Mouse (Mus musculus): Measurements from ENCODE around the gene Tph2. TPM values are rescaled to one million over a fixed set of nuclear protein-coding genes. Genes with fewer than 3 reads are reported as not detected.
A peak's percentile ranks its signal among the peaks of the same experiment; 100 is the strongest.

The Tph2 gene
- polyA plus RNA-seq (2015; fragmentation: Nextera tagmentation; extraction: Ambion mirVana), result 0.46 and 2.3 TPM in 2 replicates

GRCm38 (mm10) chr10:115184697-115185096, at the start of gene Tph2:
Tph2 (minus strand) TSS chr10:115185022.
- ATAC-seq (ENCODE audit: low FRiP score), result peak; percentile 24; the same call in 1 of the 2 replicates
- H3K9ac ChIP-seq (replicated peaks), result no peak within 1 kb of the TSS
- H3K36me3 ChIP-seq, result no peaks in the 10 kb centered on the region

GRCm38 (mm10) chr10:115233798-115234197, 49.0 kb upstream of the Tph2 start:
- Histone ChIP-seq H3K4me3 (replicated peaks) (no peak overlapping the region), H3K36me3 (peaks cover 53% of the 10 kb centered on the region), H3K9ac (replicated peaks) (no peak overlapping the region), H3K27me3 (replicated peaks) (no peaks in the 10 kb centered on the region), H3K9me3 (replicated peaks) (no peaks in the 10 kb centered on the region), H3K4me1 (no peaks in the 10 kb centered on the region), H3K4me2 (no peak overlapping the region), H3K27ac (replicated peaks) (no peak overlapping the region)
- no peak for ATAC-seq (ENCODE audit: low FRiP score)
- 85% methylated on average over 3 of the region's 3 CpGs for WGBS

More at GRCm38 (mm10) chr10:115184697-115185096, at the start of gene Tph2:
- Histone ChIP-seq H3K9me3 (replicated peaks) (no peaks in the 10 kb centered on the region), H3K27me3 (replicated peaks) (0 out of 2 replicates have a peak, but pooled peaks cover 5% of the 10 kb centered on the region), H3K27ac (replicated peaks) (no peak within 1 kb of the TSS), H3K4me1 (peaks cover 5% of the 10 kb centered on the region; the same call in 1 of the 2 replicates), H3K4me2 (0 out of 2 replicates have a peak within 1 kb of the TSS, but pooled peaks have one; percentile 22), H3K4me3 (replicated peaks) (no peak within 1 kb of the TSS)
- WGBS, result 5% methylated on average over 9 of the region's 9 CpGs

DNA sequence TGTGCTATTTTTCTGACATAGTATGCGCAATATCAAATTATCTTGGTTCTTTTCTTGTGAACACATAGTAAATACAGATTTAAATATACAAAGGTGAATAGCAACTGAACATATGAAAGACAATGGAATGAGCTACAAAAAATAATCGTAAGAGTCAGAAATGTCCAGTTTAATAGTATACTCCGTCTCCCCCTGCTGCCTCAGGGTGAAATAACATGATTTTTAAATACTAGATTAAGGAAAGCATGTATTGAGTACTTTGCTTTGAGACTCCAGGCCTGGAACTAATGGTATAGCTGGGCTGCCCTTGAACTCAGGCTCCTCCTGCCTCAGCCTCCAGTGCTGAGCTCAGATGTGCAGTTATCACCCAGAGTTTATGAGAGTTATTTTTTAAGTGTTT, 47.7 kb upstream of the Tph2 start:
- H3K27ac ChIP-seq (replicated peaks), result no peak overlapping the region
- no peak overlapping the region for H3K9ac ChIP-seq (replicated peaks)
- H3K36me3 ChIP-seq, result peaks cover 46% of the 10 kb centered on the region
- no peaks in the 10 kb centered on the region for H3K27me3 ChIP-seq (replicated peaks)
- no peak for ATAC-seq (ENCODE audit: low FRiP score)
- no peaks in the 10 kb centered on the region for H3K4me1 ChIP-seq
- H3K4me2 ChIP-seq, result no peak overlapping the region
- 93% methylated on average over 3 of the region's 3 CpGs for WGBS
- H3K9me3 ChIP-seq (replicated peaks), result no peaks in the 10 kb centered on the region
- no peak overlapping the region for H3K4me3 ChIP-seq (replicated peaks)

- Histone ChIP-seq H3K9me3 (replicated peaks) (no peaks in the 10 kb centered on the region), H3K27me3 (replicated peaks) (no peaks in the 10 kb centered on the region), H3K4me3 (replicated peaks) (no peak overlapping the region), H3K4me1 (no peaks in the 10 kb centered on the region), H3K27ac (replicated peaks) (no peak overlapping the region), H3K4me2 (no peak overlapping the region), H3K9ac (replicated peaks) (no peak overlapping the region), H3K36me3 (peaks cover 31% of the 10 kb centered on the region)
- ATAC-seq (ENCODE audit: low FRiP score), result no peak
- 87% methylated on average over 9 of the region's 9 CpGs for WGBS
Observed at GRCm38 (mm10) chr10:115229023-115229422, 44.2 kb upstream of the Tph2 start.

DNA sequence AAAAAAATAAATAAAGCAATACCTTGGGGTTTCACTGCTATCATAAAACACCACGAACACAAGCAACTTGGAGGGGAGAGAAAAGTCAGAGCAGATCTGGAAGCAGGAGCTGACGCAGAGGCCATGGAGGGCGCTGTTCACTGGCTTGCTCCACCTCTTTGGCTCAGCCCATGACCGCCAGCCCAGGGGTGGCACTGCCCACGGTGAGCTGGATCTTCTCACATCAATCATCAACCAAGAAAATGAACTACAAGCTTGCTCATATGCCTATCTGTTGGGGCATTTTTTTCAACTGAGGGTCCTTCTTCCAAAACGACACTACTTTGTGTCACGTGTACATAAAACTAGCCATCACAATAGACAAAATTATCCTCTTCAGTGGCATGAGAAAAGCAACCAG, 41.8 kb upstream of the Tph2 start:
- H3K36me3 ChIP-seq, result peaks cover 18% of the 10 kb centered on the region; the same call in 1 of the 2 replicates
- H3K9me3 ChIP-seq (replicated peaks), result no peaks in the 10 kb centered on the region
- 92% methylated on average over 7 of the region's 7 CpGs for WGBS
- H3K4me2 ChIP-seq, result no peak overlapping the region
- H3K4me3 ChIP-seq (replicated peaks), result no peak overlapping the region
- H3K27ac ChIP-seq (replicated peaks), result no peak overlapping the region
- no peaks in the 10 kb centered on the region for H3K4me1 ChIP-seq
- H3K27me3 ChIP-seq (replicated peaks), result no peaks in the 10 kb centered on the region
- no peak overlapping the region for H3K9ac ChIP-seq (replicated peaks)
- ATAC-seq (ENCODE audit: low FRiP score), result no peak

GRCm38 (mm10) chr10:115223845-115224244, 39.0 kb upstream of the Tph2 start:
- WGBS, result 92% methylated on average over 3 of the region's 3 CpGs
- Histone ChIP-seq H3K4me1 (no peaks in the 10 kb centered on the region), H3K4me3 (replicated peaks) (no peak overlapping the region), H3K27me3 (replicated peaks) (no peaks in the 10 kb centered on the region), H3K36me3 (peaks cover 21% of the 10 kb centered on the region; the same call in 1 of the 2 replicates), H3K9ac (replicated peaks) (no peak overlapping the region), H3K27ac (replicated peaks) (no peak overlapping the region), H3K4me2 (no peak overlapping the region), H3K9me3 (replicated peaks) (no peaks in the 10 kb centered on the region)
- no peak for ATAC-seq (ENCODE audit: low FRiP score)

DNA sequence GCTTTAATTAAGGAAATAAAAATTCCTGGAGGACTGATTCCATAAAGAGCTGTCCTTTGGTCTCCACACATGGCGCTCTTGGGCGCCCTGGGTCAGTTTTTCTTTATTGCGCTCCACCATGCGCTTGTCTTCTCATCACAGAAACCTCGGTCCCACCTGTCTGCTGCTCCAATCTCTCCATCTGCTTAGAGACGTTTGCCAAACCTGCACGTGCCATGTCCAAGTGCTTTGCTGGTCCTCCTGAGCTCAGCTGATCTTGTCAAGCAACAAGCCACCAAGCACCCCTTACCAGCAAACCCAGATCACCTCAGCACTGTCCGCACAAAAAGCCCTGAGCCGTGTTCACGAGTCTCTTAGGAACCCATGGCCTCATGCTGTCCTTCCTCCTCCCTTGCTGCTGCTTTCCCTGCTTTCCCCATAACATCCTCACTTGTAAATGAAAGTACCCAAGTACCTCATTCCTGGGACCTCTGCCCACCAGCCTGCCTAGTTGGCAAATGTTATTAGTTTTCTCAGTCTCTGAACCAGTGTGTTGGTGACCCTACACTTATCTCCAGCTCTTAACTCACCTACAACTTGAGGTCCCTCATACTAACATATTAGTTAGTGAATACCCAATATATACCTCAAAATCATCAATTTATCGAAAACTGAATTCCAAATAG, 28.2 kb upstream of the Tph2 start:
- Histone ChIP-seq H3K4me3 (replicated peaks) (no peak overlapping the region), H3K36me3 (peaks cover 69% of the 10 kb centered on the region), H3K9ac (replicated peaks) (no peak overlapping the region), H3K9me3 (replicated peaks) (no peaks in the 10 kb centered on the region), H3K27ac (replicated peaks) (no peak overlapping the region), H3K4me1 (no peaks in the 10 kb centered on the region), H3K4me2 (no peak overlapping the region), H3K27me3 (replicated peaks) (no peaks in the 10 kb centered on the region)
- ATAC-seq (ENCODE audit: low FRiP score), result no peak
- WGBS, result 95% methylated on average over 11 of the region's 11 CpGs

- 89% methylated on average over 3 of the region's 3 CpGs for WGBS
- peaks cover 39% of the 10 kb centered on the region for H3K36me3 ChIP-seq
- no peaks in the 10 kb centered on the region for H3K9me3 ChIP-seq (replicated peaks)
- no peak overlapping the region for H3K9ac ChIP-seq (replicated peaks)
- no peaks in the 10 kb centered on the region for H3K27me3 ChIP-seq (replicated peaks)
- no peak overlapping the region for H3K4me2 ChIP-seq
- ATAC-seq (ENCODE audit: low FRiP score), result no peak
- H3K27ac ChIP-seq (replicated peaks), result no peak overlapping the region
- H3K4me1 ChIP-seq, result no peaks in the 10 kb centered on the region
- H3K4me3 ChIP-seq (replicated peaks), result no peak overlapping the region
Observed at GRCm38 (mm10) chr10:115205825-115206224, 21.0 kb upstream of the Tph2 start.

DNA sequence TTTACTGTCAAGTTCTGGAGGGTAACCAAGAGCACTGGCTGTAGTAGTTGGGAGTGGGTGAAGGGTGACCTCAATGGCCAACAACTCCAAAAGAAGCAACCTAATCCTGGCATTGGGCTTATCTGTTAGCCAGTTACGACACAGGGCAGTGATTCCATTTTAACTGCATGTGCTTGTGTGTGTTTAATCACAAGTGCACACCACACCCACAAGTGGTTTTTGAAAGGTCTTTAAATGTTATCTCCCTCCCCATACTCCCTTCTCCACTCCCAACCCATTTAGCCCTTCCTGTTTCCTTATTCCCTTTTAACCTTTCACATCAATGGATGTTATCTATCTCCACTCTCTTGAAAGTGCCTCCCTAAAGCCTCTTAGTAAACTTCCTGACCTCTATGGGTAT, 20.5 kb upstream of the Tph2 start:
- 97% methylated on average over 1 of the region's 1 CpGs for WGBS
- no peak overlapping the region for H3K9ac ChIP-seq (replicated peaks)
- ATAC-seq (ENCODE audit: low FRiP score), result no peak
- H3K4me3 ChIP-seq (replicated peaks), result no peak overlapping the region
- no peak overlapping the region for H3K27ac ChIP-seq (replicated peaks)
- H3K27me3 ChIP-seq (replicated peaks), result no peaks in the 10 kb centered on the region
- H3K9me3 ChIP-seq (replicated peaks), result no peaks in the 10 kb centered on the region
- H3K4me2 ChIP-seq, result no peak overlapping the region
- H3K4me1 ChIP-seq, result no peaks in the 10 kb centered on the region
- H3K36me3 ChIP-seq, result peaks cover 38% of the 10 kb centered on the region

DNA sequence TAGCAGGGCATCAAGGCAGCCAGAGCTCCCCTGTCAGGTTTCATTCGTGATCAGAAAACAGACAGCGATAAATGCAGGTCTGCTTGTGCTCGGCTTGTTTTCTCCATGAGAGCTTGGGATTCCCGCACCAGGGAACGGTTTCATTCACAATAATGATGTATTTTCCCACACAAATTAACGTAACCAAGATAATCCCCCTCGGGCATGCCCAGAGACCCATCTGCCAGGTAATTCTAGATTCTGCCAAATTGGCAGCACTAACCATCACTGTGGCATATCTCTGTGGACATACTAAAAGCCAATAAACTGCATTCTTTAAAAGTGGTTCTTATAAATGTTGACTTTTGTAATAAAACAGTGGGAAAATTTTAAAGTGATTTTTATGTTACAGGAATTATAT, 6.4 kb upstream of the Tph2 start:
- no peak overlapping the region for H3K27ac ChIP-seq (replicated peaks)
- H3K4me3 ChIP-seq (replicated peaks), result no peak overlapping the region
- H3K9ac ChIP-seq (replicated peaks), result no peak overlapping the region
- 53% methylated on average over 7 of the region's 7 CpGs for WGBS
- ATAC-seq (ENCODE audit: low FRiP score), result no peak
- no peaks in the 10 kb centered on the region for H3K4me1 ChIP-seq
- no peaks in the 10 kb centered on the region for H3K27me3 ChIP-seq (replicated peaks)
- H3K4me2 ChIP-seq, result no peak overlapping the region
- peaks cover 7% of the 10 kb centered on the region; the same call in 1 of the 2 replicates for H3K36me3 ChIP-seq
- no peaks in the 10 kb centered on the region for H3K9me3 ChIP-seq (replicated peaks)

DNA sequence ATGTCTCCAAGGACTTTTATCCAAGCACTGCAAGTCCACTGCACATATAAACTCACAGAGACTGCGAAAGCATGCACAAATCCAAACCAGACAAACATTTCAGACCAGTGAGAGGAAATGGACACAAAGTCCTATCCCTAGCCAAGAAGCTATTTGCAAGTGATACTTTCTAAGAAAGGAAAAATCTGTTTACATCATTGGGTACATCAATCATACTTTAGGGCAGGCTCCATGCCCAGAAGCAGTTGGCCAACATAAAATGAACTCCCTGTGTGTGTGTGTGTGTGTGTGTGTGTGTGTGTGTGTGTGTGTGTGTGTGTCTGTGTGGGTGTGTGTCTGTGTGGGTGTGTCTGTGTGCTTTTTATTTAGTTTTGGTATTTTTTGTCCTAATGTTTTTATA, 2.6 kb upstream of the Tph2 start:
- Histone ChIP-seq H3K4me2 (no peak overlapping the region), H3K36me3 (no peaks in the 10 kb centered on the region), H3K4me3 (replicated peaks) (no peak overlapping the region), H3K9me3 (replicated peaks) (no peaks in the 10 kb centered on the region), H3K4me1 (peaks cover 5% of the 10 kb centered on the region; the same call in 1 of the 2 replicates), H3K27ac (replicated peaks) (no peak overlapping the region), H3K27me3 (replicated peaks) (0 out of 2 replicates have a peak, but pooled peaks cover 5% of the 10 kb centered on the region), H3K9ac (replicated peaks) (no peak overlapping the region)
- WGBS, result 86% methylated on average over 1 of the region's 1 CpGs
- ATAC-seq (ENCODE audit: low FRiP score), result no peak

GRCm38 (mm10) chr10:115181034-115181433, 3.8 kb downstream of the Tph2 start:
- Histone ChIP-seq H3K4me3 (replicated peaks) (no peak overlapping the region), H3K27ac (replicated peaks) (no peak overlapping the region), H3K9ac (replicated peaks) (no peak overlapping the region), H3K36me3 (no peaks in the 10 kb centered on the region), H3K9me3 (replicated peaks) (no peaks in the 10 kb centered on the region), H3K4me2 (no peak overlapping the region), H3K4me1 (peaks cover 7% of the 10 kb centered on the region; the same call in 1 of the 2 replicates), H3K27me3 (replicated peaks) (0 out of 2 replicates have a peak, but pooled peaks cover 5% of the 10 kb centered on the region)
- ATAC-seq (ENCODE audit: low FRiP score), result no peak
- 25% methylated on average over 3 of the region's 3 CpGs for WGBS
